Mouse (Mus musculus): ENCODE measurements around the gene Lmnb2.

The Lmnb2 gene

GRCm38 (mm10) chr10:80946684-80947437, 28.8 kb upstream of the Lmnb2 start:
- in situ Hi-C loops (cut with MboI, MseI): no loop called here

GRCm38 (mm10) chr10:80944231-80944630, 26.2 kb upstream of the Lmnb2 start:
- in situ Hi-C loops (cut with MboI, MseI): no loop called here

GRCm38 (mm10) chr10:80943701-80944100, 25.7 kb upstream of the Lmnb2 start:
- in situ Hi-C loops (cut with MboI, MseI): no loop called here

GRCm38 (mm10) chr10:80942919-80943318, 24.9 kb upstream of the Lmnb2 start:
- in situ Hi-C loops (cut with MboI, MseI): no loop called here

GRCm38 (mm10) chr10:80940988-80941347, 22.9 kb upstream of the Lmnb2 start:
- in situ Hi-C loops (cut with MboI, MseI): no loop called here

- in situ Hi-C loops (cut with MboI, MseI): no loop called here
Observed at GRCm38 (mm10) chr10:80940320-80940987, 22.4 kb upstream of the Lmnb2 start.

GRCm38 (mm10) chr10:80939671-80940070, 21.6 kb upstream of the Lmnb2 start:
- in situ Hi-C loops (cut with MboI, MseI): no loop called here

- in situ Hi-C loops (cut with MboI, MseI): no loop called here
Observed at GRCm38 (mm10) chr10:80938831-80939550, 20.9 kb upstream of the Lmnb2 start.

- in situ Hi-C loops (cut with MboI, MseI): no loop called here
Observed at GRCm38 (mm10) chr10:80937646-80938045, 19.6 kb upstream of the Lmnb2 start.

- in situ Hi-C loops (cut with MboI, MseI): no loop called here
Observed at GRCm38 (mm10) chr10:80936810-80937164, 18.7 kb upstream of the Lmnb2 start.

GRCm38 (mm10) chr10:80936135-80936809, 18.2 kb upstream of the Lmnb2 start:
- in situ Hi-C loops (cut with MboI, MseI): no loop called here

GRCm38 (mm10) chr10:80935698-80936097, 17.7 kb upstream of the Lmnb2 start:
- in situ Hi-C loops (cut with MboI, MseI): no loop called here

GRCm38 (mm10) chr10:80935241-80935640, 17.2 kb upstream of the Lmnb2 start:
- in situ Hi-C loops (cut with MboI, MseI): no loop called here

GRCm38 (mm10) chr10:80934136-80934985, 16.3 kb upstream of the Lmnb2 start:
- in situ Hi-C loops (cut with MboI, MseI): no loop called here

- in situ Hi-C loops (cut with MboI, MseI): no loop called here
Observed at GRCm38 (mm10) chr10:80933421-80933979, 15.5 kb upstream of the Lmnb2 start.

GRCm38 (mm10) chr10:80932700-80933420, 14.8 kb upstream of the Lmnb2 start:
- in situ Hi-C loops (cut with MboI, MseI): no loop called here

- in situ Hi-C loops (cut with MboI, MseI): no loop called here
Observed at GRCm38 (mm10) chr10:80932206-80932605, 14.2 kb upstream of the Lmnb2 start.

GRCm38 (mm10) chr10:80931695-80932094, 13.7 kb upstream of the Lmnb2 start:
- in situ Hi-C loops (cut with MboI, MseI): no loop called here

GRCm38 (mm10) chr10:80931153-80931671, 13.2 kb upstream of the Lmnb2 start:
- in situ Hi-C loops (cut with MboI, MseI): no loop called here

All from regulatory T cell (primary cell).